Mouse (Mus musculus) frontal cortex, postnatal 10 days (tissue): ENCODE data around the gene Gtpbp10.

ENCODE experiments used
- DNase-seq, 2 experiments: peaks; one replicate each; pipeline ENCODE4 v3.0.0; 2022; ENCODE audit warnings: low spot score in 2 of 2, mixed read lengths in 1 of 2

The Gtpbp10 gene

DNA sequence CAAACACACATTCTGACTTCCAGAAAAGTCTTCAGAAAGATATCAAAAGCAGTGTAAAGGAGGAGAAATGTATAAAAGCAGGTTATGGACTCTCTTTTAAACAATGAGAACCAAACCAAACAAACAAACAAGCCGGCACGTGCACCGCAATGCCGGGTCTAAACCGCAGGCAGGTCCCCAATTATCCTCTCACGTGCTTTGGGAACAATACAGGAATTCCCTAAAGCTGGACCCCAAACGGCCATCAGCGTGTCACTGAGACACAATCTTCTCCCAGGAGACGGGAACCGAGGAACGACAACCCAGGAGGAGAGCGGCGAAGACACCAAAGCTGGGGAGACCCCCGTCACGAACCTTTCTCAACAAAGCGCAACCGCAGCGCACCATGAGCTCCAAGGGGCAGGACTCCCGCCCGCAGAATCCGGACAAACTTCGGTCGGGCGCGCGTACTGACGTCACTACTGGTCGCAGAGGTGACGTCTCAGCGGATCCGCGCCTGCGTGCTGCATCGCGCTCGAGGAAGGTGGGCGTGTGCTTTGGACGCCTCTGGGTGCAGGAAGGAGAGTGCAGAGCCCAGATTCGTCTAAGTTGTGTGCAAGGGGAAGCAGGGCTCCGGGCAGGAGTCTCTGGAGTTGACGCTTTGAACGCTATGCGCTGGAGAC is at the start of gene Gtpbp10:
Gtpbp10 (minus strand) TSS at position 460 of the 662 bp plus-strand sequence.
- DNase-seq: peak; percentile 83 to 92

DNA sequence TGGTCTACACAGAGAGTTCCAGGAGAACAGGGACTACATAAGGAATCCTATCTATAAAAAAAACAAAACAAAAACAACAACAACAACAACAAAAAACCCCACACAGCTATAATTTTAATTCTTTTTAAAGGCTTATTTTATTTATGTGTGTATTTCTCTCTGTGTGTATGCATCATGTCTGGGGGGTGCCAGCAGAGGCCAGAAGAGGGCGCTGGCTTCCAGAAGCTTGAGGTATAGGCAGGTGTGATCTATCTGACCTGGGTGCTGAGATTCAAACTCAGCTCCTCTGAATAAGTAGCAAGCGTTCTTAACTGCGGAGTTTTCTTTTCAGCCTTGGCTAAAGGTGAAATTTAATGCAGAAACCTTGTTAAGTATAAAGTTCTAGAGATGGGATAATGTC is 28.3 kb upstream of the Gtpbp10 start:
- DNase-seq: no peak

DNA sequence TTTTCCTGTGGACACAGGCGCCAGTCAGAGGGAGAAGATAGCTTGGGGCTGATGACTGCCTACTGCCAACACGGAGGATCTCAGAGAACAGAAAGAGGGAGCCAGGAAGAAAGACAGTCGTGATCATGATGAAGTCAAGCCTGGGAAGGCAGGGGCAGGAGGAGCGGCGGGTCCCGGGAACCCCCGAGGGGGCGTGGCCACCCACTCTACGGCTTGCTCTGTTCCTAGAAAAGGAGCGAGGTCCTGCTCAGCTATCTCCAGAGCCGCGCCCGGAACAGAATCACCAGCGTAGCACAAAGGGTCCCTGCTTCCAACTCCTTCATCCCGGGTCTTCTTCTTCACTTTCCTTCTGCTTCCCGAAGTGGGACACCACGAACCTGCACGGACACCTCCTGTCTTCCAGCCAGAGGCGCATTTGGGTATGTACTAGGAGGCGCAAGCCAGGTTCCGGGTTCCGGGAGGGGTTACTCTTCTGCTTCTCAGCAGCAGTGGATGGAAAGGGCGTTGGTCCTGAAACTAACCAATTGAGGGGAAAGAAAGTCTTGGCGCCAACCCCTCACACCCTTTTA is 14.5 kb upstream of the Gtpbp10 start, which contains the start of gene Gm8773:
Gm8773 (plus strand) TSS at position 51 of the 569 bp plus-strand sequence.
- peak in 1 of 2 experiments; percentile 19 for DNase-seq

DNA sequence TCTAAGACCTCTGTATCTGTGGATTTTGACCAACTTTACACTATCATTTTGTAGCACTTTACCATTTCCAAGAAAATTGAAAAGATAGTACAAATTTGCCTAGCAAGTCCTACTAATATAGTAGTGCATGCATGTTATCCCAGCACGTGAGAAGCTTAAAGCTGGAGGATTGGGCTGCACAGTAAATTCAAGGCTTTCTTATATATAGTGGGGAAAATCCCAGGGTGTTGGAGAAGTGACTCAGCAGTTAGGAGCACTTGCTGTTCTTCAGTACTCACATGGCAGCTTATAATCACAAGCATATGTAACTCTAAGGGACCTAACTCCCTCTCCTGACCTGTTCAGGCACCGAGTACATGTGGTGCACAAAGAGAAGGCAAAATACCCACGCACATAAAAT is 3.1 kb upstream of the Gtpbp10 start:
- DNase-seq: no peak

DNA sequence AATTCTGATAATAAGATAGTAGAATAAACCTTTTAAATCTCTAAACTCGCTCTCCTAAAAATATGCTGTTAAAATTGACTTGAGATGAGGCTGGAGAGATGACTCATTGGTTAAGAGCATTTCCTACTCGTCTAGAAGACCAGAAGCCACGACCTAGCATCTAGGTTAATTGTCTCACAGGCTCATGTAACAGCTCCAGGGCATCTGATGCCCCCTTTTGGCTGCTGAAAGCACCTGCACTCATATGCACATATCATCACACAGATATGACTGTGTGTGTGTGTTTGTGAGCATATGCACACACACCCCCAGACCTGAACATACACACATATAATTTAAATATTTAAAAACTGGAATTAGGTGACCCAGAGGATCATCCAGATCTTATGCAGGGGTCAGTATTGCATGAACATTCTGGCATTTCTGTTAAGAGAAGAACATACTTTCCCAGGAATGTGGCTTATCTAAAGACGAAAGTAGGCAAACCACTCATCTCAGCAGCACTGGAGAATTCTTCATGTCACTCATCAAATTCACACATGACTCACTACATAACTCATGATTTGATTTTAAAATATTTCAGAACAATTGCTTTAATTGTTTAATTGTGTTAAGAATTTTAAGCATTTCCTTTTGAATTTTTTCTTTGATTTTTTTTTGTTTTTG is 1.8 kb upstream of the Gtpbp10 start:
- no peak for DNase-seq

DNA sequence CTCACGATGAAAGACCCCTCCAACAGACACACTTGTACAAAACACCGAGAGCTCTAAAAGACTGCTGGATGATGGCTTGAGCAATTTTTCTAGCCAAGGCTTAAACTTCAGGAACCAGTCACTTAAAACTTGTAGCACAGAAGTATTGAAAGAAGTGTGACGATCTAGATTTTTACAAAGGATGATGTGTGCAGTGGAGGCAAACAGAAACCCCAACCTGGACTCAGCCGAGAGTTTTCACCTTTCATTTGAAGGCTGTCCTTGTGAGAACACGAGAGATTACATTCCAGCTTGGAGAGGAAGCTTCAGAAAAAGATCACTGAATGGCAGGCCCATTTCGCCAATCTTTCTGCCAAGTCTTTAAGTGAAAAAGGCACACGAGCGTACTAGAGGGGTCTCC is 460 bp upstream of the Gtpbp10 start:
- DNase-seq: no peak

DNA sequence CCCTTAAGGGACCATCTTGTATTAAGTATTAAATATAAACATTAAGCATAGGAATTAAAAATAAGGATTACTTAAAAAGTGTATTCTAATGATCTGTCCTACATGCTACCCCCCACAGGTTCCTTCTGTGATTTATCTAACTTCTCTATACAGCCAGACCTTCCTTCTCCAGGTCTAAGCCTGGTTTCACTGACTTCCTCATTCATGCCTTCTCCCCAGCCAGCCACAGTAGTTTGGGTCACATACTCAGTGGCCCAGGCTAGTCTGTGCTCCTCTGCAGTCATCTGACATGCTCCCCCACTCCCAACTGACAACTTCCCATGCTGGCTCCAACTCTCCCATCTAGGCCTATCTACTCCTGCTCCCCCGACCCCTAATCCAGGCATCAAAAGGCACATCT is 8.2 kb downstream of the Gtpbp10 start:
- no peak for DNase-seq

DNA sequence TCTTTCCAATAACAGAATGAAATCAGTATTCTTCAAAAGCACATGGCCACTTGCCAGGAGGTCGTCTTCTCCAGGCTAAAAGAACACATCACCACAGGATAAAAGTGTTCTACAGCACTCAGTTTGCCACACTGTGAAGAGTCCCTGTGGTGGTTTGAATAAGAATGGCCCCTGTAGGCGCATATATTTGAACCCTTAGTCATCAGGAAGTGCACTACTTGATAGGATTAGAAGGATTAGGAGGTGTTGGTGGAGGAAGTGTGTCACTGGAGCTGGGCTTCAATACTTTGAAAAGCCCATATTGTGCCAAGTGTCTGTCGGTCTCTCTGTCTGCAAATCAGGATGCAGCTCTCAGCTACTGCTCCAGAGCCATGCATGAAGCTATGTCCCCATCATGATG is 19.0 kb downstream of the Gtpbp10 start:
- no peak for DNase-seq

DNA sequence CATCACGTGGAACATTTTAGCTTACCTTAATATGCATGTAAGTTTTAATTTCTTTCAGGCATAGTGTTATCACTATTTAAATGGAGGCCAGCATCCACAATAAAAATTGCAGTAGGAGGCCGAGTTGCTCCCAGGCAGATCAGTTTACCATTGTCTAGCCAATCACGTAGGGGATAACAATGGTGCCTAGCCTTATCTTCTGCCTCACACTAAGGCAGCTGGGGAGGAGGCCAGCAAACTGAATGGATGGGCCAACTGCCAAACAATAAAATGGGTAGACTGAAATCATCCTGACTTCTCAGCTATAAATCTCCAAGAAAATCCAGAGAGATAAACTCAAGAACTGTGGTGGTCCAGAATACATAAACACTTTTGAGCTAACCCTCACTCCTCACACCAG is 19.6 kb downstream of the Gtpbp10 start:
- DNase-seq: no peak

DNA sequence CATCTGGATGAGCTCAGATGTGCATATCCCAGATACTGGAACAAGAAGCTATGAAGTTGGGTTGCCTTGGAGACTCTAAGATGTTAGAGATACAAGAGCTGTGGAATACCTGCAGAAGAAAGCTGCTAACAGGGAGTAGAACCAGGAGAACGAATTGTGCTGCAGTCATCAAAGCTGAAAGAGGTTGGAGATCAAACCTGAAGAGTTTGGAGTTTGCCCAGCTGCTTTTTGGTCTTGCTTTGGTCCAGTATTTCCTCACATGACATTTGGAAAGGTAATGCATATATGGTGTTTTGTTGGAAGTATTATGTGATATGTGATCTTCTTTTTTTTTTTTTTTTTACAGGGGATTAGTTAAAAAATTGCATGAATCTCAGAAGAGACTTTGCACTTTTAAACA is 23.2 kb downstream of the Gtpbp10 start:
- DNase-seq: no peak

DNA sequence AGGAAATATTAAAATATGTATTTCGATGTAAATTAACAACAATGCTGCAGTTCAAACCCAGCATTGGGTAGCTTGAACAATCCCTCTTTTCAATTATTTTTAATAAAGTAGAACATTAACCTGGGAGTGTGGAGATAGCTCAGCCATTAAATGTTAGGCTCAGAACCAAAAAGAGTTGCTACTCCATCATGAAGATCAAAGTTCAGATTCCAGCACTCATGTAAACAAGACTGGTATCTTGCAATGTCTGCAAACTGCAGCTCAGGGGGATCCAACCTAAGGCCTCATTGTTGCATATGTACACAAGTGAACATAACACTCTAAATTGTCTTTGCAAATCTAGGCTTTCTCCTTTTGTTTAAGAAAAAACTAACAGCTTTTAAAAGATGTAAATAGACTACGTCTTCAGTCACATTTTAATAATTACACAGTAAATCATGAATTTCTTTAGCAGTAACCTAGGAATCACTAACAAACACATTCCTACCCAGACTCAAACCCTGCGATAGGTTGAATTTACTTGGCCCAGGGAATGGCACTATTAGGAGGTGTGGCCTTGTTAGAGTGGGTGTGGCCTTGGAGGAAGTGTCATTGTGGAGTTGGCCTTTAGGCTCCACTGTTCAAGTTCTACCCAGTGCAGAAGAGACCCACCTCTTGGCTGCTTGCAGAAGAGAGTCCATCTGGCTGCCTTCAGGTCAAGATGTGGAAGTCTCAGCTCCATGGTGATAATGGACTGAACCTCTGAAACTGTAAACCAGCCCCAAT is 25.5 kb downstream of the Gtpbp10 start:
- DNase-seq: no peak

DNA sequence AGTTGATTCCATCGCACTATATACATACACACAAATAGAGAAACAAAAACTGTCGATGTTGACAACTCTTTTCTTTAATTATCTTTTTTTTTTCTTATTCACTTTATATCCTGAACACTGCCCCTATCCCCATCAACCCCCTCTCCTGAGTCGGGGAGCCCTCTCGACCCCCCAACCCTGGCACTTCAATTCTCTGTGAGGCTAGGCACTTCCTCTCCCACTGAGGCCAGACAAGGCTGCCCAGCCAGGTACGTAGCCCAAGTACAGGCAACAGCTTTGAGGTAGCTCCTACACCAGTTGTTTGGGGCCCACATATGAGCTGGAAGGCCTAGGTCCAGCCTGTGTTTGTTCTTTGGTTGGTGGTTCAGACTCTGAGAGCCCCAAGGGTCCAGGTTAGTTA is 43.9 kb downstream of the Gtpbp10 start:
- DNase-seq: no peak

DNA sequence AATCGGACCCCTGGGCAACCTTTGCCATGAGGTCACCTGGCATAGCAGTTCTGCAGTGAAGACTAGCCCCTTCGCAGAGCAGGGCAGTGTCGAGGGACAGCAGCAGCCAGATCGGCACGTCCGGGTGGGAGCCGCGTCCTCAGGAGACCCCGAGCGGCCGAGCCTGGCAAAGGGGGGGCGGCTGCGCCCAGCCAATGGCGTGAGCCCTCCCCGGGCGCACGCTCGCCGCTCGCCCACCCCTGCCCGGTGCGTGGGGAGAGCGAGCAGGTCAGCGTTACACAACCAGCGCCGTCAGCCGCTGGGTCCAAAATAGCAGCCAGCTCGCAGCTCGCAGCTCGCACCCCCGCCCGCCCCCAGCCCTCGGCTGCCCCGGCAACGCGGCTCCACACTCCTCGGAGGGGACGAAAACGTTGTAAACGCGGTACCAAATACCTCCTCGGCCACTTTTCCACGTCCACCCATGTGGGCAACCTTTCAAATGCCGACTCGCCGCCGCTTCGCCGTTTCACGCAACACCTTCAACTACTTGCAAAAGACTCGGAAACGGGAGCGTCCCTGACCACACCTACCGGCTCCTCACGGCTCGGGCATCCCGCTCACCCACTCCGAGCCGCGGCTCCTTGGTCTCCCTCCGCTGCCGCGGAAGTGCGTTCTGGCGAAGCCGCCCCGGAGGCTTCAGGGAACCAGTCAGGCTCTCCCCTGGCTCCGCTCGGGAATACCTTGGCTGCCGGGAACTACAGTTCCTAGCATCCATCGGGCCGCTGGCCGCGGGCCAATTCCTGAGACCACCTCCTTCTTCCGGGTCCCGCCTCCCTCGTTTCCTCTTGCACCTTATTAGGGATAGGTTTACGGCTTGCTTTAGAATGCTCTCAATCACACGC is 44.9 kb downstream of the Gtpbp10 start, which contains the start of gene Cldn12:
Cldn12 (minus strand) TSS at position 763 of the 881 bp plus-strand sequence.
- DNase-seq: peak; percentile 95

DNA sequence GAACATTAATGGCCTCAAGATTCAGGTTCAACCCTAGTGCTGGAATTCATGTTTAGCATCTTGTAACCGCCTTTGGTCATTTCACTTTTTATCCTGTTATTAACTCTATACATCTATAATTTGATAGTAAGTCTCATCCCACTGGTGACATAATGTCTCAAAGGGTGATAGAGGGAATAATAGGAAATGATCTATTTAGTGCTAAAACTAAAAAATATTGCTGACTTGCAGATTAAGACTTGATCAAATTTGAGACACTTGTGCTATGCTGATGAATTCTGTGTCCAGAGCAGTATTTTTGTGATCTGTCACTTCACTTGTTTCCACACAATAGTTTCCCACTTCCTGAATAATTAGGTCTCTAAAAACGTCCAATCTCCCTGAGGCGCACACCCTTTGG is 47.9 kb downstream of the Gtpbp10 start:
- DNase-seq: no peak

DNA sequence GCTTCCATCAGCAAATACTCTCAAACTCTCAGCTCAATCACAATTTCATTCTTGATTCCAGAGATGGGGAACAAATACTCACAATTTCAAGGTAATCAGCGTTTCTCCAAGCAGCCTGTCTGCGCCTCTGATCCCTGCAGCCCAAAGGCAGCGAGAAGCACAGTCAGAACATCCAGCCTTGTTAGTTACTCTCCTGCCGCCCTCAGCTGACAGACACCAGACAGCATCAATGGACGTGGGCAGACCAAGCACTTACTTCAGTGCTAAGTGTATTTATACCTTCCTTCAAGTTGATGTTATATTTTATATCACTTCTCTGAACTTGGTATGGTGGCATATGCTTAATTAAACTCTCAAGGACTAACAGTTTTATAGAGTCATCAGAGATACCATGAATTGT is 48.3 kb downstream of the Gtpbp10 start:
- no peak for DNase-seq

DNA sequence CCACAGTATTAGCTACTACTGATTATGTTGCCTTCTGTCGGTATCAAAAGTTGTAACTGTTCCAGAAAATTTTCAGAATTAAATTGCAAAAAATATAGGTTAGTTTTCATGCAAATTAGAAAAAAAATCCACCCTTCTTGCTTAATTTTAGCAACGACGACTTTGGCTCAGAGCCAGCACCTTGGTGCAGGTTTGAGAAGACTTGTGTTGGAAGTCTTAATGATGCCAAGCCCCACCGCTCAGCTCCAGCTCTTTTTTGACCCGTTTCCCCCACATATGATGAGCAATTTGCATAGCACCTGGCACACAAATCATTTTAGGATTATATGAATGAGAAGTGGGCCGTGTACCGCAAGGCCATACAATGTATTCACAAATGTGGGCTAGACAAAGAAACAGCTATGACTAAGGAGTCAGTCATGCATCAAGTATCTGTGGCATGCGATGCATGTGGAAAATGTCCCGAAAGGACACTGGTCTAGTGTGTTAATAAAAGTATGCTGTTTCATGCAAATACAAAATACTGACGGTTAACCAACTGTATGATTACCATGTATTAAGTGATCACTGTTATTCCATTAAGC is 48.9 kb downstream of the Gtpbp10 start:
- no peak for DNase-seq

DNA sequence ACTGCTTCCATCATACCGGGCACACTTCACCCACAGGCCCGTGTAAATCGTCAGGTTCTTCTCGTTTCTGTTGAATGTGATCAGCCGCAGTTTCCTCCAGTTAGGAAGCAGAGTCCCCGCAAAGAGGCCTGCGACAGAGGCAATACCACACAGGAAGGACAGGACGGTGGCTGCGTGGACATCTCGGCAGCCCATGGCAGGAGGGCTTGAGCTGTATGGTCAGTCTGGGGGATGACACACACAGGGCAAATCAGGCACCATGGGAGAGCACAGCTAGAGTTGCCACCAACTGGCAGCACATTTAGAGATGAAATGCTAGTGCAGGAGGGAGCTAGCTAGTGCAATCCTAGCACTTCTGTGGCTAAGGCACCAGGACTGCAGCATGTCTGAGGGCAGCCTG is 51.1 kb downstream of the Gtpbp10 start:
- no peak for DNase-seq

DNA sequence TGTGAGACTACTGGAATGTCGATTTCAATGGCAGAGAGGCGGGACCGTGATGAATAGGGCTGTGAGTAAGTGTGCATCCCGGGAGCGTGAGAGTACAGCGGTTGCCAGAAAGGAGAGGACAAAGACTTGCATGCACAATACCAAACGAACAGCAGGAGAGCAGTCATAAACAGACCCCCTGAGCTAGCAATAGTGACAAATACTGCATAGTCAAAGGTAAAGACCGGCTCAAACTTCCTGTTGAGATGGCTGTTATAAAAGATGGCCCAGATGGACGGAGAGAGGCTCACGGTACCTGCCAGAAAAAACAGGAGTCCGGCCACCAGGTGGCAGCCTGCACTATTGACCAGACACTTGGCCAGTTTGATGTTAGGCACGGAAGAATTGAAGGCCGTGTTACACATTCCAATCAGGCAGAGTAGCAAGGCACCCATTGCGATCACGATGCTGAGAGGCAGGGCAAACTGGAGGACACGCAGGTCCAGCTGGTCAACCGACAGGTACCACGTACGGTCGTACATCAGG is 51.6 kb downstream of the Gtpbp10 start:
- DNase-seq: peak in 1 of 2 experiments; percentile 57

DNA sequence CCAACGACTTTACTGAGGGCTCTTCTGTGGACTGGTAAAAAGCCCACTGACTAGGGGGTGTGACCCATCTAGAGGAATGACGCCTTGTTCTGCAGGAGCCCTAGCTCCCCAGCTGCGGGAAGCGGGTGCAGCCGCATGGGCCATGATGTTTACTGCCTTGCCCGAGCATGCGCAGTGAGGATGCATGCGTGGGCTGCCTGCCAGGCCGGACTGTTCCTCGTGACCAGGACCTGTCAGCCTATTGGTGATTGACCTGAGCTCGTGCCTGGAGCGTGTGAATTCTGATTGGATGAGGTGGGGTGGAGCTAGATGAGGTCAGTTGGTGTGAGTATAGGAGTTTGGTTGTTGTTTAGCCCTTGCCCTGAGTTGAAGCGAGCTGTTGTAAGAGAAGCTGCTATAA is 54.9 kb downstream of the Gtpbp10 start:
- DNase-seq: no peak

DNA sequence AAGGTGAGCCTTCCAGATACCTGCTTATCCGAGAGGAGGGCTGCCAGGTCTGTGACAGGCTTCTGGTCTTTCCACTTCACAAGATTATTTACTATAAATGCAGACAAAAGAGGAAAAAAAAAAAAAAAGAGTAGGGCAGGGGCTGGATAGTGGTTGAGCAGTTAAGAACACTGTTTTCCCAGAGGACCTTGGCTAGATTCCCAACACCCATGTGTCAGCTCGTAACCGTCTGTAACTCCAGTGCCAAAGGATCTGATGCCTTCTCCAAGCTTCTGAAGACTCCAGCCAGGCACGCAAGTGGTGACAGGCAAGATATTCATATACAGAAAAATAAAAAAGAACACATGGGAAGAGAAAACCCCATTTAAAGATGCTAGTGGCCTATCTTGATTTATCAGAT is 56.0 kb downstream of the Gtpbp10 start:
- no peak for DNase-seq

DNA sequence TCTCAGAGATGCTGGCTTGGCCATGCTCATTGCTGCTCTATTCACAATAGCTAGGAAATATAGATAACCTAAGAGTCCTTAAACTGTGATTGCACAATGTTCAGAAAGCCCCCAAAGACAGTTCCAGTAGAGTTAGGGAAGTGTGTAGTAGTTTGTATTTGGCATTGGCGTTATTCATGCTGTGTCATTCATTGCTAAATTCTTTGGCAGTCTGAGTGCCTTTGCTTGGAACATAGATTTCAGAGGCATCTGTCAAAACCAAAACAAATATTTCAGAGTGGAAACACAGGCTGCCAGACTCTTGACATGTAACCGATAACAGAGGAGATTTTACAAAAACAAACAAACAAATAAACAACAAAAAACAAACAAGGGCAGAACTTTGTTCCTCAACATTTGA is 57.8 kb downstream of the Gtpbp10 start:
- no peak for DNase-seq
